Mouse (Mus musculus) ES-CJ7 (cell line): ENCODE measurements around the gene Slc40a1.

Experiments used
- DNase-seq: peaks from one replicate; pipeline ENCODE4 v3.0.0; 2011; ENCODE audit warnings: low read depth, low spot score

Slc40a1 gene

GRCm38 (mm10) chr1:45883378-45883777 lies 42.9 kb downstream of the Slc40a1 start:
- DNase-seq, result no peak

- DNase-seq, result no peak
Observed at GRCm38 (mm10) chr1:45882076-45882475, 44.2 kb downstream of the Slc40a1 start.

GRCm38 (mm10) chr1:45881228-45881832 lies 45.0 kb downstream of the Slc40a1 start:
- DNase-seq, result no peak

- DNase-seq, result no peak
Observed at GRCm38 (mm10) chr1:45877463-45877862, 48.9 kb downstream of the Slc40a1 start.

- no peak for DNase-seq
Observed at GRCm38 (mm10) chr1:45876450-45877198, 49.7 kb downstream of the Slc40a1 start.

- DNase-seq, result no peak
Observed at GRCm38 (mm10) chr1:45875640-45876039, 50.7 kb downstream of the Slc40a1 start.

GRCm38 (mm10) chr1:45873250-45873649 lies 53.1 kb downstream of the Slc40a1 start:
- no peak for DNase-seq

GRCm38 (mm10) chr1:45868479-45869137 lies 57.7 kb downstream of the Slc40a1 start:
- DNase-seq, result no peak

- no peak for DNase-seq
Observed at GRCm38 (mm10) chr1:45868050-45868449, 58.3 kb downstream of the Slc40a1 start.

- DNase-seq, result no peak
Observed at GRCm38 (mm10) chr1:45866288-45867018, 59.9 kb downstream of the Slc40a1 start.

GRCm38 (mm10) chr1:45865727-45866126 lies 60.6 kb downstream of the Slc40a1 start:
- no peak for DNase-seq

- DNase-seq, result no peak
Observed at GRCm38 (mm10) chr1:45865316-45865715, 61.0 kb downstream of the Slc40a1 start.

- no peak for DNase-seq
Observed at GRCm38 (mm10) chr1:45864564-45865014, 61.7 kb downstream of the Slc40a1 start.

GRCm38 (mm10) chr1:45863641-45864040 lies 62.7 kb downstream of the Slc40a1 start:
- no peak for DNase-seq

- DNase-seq, result no peak
Observed at GRCm38 (mm10) chr1:45861162-45861561, 65.2 kb downstream of the Slc40a1 start.

- DNase-seq, result no peak
Observed at GRCm38 (mm10) chr1:45860349-45860748, 66.0 kb downstream of the Slc40a1 start.
